Mouse (Mus musculus) T-helper 2 cell (primary cell): Measurements from ENCODE around the gene Cplx2.

Experiments used
- in situ Hi-C: fragments of 300-600 bp; cut with MboI, MseI; formaldehyde crosslinking; loops from one replicate; pipeline ENCODE4 v1.15.1; 2025; ENCODE audit warnings: high pct_unique_total_duplicates

Gene Cplx2

GRCm38 (mm10) chr13:54367758-54368157, 3.4 kb upstream of the Cplx2 start:
- in situ Hi-C loops = no loop called here

- in situ Hi-C loops = no loop called here
Observed at GRCm38 (mm10) chr13:54368181-54368580, 3.0 kb upstream of the Cplx2 start.

DNA sequence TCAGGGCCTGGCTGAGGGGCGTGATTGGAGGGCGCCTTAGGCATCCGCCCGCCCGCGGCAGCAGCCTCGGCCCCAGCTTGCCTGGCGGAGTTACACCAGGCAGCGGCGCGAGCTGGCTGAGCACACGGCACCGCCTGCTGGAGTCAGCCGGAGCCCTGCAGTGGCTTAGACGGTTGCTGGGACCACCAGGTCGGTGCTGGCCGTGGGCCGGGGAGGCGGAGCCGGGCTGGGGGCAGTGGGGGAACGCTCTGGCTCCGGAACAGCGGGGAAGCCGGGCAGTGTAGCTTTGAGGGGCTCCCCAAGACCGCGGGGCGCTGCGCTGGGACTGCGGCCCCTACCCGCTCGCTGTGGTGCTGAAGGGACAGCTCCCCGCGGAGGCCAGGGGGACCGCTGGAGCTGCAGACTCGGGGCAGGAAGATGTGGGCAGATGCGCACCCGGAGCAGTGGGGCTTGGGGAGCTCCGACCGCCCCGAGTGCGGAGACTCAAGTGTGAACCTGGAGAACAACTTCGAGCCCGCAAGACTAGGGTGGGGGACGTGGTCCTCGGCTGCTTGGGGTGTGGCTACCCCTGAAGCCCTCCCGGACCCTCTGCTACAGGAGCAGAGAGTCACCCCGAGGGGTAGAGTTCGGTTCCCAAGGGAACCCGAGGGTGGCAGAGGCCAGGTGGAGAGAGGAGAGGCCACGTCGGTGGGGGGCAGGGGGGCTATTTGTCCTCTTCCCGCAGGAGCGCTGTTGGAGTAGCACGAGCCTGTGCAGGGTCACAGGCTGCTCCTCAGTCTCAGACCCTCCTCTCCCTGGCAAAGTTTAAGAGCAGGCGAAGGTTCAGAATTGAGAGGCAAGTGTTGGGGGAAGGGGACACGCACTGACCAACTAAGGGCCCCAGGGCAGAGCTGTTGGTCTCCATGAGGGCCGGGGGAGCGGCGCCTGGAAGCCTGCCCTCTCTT, 510 bp downstream of the Cplx2 start:
- in situ Hi-C loops = no loop called here

DNA sequence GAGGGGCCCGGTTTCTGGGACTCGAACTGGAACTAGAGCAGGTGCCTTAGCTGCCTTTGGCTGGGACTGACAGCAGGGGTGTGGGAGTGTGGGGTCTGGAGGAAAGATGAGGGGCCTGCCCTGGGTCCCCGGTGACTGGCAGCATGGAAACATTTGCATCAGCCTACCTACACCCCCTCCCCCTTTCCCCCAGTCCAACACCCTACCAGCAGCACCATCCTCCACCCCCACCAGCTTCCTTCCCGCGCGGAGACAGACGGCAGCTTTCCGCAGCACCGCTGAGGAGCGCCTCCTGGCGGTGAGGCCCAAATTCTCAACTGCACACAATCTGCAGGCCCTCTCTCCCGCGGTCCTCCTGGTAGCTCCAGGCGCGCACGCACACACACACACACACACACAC, 1.5 kb downstream of the Cplx2 start:
- in situ Hi-C loops = no loop called here

DNA sequence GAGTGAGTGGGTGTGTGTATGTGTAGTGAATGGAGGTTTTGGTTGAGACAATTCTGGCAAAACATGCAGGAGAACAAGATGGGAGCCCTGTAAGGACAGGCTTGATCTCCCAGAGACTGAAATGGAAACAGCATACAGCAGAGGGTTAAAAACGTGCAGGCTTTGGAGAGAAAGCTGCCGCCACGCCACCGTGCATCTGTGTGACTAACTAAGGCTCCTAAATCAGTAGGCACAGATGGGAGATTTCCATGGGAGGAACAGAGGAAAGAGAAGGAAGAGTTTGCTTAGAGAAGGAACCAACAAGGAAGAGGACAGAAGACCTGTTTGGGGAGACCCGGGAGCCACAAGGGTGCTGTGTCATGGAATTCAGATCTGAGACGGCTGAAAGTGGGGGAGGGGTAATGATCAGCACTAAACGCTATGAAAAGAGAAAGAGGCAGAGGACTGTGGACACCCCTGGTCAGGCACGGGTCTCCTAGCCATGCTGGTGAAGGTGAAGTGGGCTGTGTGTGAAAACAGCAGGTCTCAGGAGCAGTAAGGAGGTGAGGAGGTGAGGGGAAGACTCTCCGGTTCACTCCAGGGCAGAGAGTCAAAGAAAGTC, 3.1 kb downstream of the Cplx2 start:
- in situ Hi-C loops = no loop called here

DNA sequence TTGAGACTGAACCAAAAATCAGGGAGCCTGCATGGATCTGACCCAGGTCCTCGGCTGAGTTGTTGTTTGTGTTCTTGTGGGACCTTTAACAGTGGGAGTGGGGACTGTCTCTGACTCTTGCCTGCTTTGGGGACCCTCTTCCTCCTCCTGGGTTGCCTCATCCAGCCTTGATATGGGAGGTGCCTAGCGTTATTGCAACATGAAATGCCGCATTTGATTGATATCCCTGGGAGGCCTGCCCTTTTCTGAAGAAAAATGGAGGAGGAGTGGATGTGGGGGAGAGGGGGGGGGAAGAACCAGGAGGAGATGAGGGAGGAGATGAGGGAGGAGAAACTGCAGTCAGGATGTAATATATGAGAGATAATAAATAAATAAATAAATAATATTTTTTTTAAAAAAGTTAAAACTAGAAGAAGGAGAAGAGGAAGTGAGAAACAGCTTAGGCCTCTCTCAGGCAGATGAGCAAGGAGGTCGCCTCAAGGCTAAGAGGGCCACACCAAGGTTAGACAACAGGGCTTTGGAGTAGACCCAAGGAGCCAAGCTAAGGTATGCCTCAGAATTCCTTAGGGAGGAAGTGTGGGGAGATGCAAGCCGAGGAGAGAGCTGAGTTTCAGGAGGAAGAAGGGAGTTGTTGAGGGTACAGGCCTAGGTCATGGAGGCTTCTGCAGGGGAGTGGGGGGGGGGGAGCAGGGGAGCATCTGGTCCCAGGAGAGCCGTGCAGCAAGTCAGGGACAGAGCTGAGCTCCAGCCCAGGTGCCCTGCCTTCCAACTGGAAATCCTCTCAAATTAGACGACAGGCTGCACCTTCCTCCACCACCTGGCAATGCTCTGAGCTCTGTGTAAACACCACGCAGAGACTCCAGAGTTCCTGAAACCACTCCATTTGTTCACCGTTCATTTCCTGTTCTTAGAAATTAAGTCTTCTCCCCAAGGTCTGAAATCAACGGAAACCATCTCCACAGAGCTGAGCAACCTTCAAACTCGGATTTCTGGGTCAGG, 4.6 kb downstream of the Cplx2 start:
- in situ Hi-C loops = no loop called here

GRCm38 (mm10) chr13:54376736-54377135, 5.6 kb downstream of the Cplx2 start:
- in situ Hi-C loops = no loop called here

GRCm38 (mm10) chr13:54378051-54378450, 6.9 kb downstream of the Cplx2 start:
- in situ Hi-C loops = no loop called here

- in situ Hi-C loops = no loop called here
Observed at GRCm38 (mm10) chr13:54380421-54380820, 9.3 kb downstream of the Cplx2 start.

- in situ Hi-C loops = no loop called here
Observed at GRCm38 (mm10) chr13:54381396-54381795, 10.2 kb downstream of the Cplx2 start.

- in situ Hi-C loops = no loop called here
Observed at GRCm38 (mm10) chr13:54383531-54383930, 12.4 kb downstream of the Cplx2 start.

DNA sequence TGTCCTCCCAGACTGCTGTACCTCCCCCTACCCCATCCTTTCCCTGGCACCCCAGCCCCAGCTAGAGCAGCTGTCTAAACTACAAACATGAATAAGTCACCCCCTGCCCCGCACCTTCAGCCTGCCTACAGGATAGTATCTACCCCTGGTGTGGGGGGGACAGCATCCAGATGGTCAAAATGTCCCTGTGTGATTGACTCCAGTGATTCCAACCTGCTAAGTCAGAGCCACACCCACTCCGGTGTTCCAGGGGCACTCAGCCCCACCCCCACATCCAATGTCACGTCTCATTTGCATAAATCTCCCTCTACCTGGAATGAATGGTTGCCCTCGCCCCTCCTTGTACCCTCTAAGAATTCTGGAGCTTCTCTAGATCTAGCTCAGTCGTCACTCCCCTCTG, 13.4 kb downstream of the Cplx2 start:
- in situ Hi-C loops = no loop called here

GRCm38 (mm10) chr13:54385008-54386004, 14.2 kb downstream of the Cplx2 start:
- in situ Hi-C loops = no loop called here

DNA sequence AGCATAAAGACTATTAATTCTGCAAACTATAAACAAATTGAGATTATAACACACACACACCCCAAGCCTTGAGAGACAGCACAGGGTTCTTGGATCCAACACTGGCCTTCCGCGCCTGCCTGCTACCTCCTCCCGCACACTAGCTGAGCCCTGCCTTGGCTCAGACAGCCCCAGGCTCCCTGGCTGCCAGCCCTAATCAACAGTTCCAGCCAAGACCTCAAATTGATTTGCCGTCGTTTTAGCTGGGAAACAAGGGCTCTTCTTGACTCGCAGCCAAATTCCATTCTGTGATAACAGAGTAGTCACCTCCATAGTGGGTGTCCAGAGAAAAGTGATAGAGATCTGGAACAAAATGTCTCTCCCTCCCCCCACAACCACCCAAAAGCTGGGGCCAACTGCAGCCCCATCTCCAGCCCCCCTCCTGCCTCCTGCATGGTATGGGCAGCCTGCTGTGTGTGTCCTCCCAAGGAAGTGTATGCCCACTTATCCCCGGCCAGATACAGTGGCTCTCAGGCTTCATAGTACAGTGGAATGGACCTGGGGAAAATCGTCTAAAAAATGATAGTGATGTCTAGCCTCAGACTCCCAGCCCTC, 18.9 kb downstream of the Cplx2 start:
- in situ Hi-C loops = no loop called here

- in situ Hi-C loops = no loop called here
Observed at GRCm38 (mm10) chr13:54390565-54391013, 19.4 kb downstream of the Cplx2 start.

DNA sequence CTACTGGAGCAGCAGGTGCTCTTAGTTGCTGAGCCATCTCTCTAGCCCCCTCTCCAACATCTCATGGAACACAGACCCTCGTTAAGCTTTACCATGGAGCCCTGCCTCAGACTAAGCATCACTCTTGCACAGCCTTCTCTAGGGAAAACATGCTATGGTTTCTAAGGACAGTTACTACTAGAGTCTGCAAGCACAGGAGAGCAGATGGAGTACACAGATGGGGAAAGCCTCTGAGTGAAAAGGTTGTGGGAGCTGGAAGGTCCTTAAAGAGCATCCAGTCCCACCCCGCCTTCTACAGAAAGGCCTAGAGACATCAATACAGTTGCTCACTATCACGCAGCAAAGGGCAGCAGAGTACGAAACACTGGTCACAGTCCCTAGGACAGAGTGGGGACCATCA, 20.2 kb downstream of the Cplx2 start:
- in situ Hi-C loops = no loop called here

DNA sequence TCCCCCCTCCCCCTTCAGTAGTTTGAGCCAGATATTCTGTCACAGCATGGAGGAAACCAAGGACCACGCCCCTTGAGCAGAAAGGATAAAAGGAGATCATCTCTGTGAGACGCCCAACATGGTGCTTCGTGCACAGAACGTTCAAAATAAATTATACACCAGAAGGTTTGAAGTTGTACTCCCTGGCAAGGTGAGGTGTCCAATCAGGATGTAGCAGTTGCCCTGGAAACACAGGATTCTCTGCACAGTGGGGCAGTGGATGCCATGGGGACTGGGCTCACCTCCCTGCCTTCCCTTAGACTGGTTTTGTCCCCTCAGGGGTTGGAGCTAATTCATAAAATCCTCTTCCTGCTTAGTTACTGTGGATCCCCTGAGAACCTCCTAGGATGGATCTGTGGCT, 25.9 kb downstream of the Cplx2 start:
- in situ Hi-C loops = no loop called here

DNA sequence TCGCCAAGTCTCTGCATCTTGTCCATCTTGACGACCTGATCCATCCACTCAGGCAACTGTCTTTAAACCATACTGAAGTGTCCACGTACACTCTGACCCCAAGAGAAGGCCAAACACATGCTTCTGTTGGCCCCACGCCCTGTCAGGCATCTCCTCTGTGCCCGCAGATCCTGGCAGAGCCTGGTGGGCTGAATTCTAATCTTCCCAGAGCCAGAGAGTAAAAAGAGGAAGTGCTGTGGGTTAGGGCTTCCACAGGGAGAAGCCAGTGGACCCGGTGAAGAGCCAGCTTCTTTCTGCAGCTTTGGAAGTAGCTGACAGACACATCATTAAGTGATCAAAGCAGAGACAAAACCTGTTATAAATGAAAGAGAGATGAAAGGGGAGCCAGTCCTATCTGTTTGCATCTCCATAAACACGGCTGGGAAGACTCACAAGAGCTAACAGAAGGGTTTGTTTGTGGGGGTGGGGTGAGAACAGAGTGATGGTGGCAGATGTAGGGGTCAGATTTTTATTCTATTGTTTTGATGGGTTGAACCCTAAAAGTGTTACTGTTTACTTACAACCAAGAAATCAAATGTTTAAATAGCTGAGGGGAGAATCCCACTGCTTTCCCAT, 29.5 kb downstream of the Cplx2 start:
- in situ Hi-C loops = no loop called here

- in situ Hi-C loops = no loop called here
Observed at GRCm38 (mm10) chr13:54401180-54401569, 30.0 kb downstream of the Cplx2 start.

DNA sequence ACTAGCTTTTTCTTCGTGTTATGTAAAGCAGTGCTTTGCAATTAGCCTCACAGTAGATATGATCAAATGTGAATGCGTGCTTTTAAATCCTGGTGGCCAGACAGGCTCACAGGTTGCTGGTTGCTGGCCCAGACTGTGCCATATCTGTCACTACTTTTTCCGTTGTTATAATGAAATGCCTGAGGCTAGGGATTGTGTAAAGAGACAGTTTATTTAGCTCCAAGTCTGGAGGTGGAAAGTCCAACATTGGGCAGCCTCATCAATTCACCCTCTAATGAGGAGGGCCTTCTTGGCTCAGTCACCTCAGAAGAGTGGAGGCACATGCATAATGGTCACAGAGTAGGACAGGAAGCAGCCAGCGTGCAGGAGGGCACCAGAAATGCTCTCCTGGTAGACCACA, 31.2 kb downstream of the Cplx2 start:
- in situ Hi-C loops = no loop called here
